In the genomic region with DNA sequence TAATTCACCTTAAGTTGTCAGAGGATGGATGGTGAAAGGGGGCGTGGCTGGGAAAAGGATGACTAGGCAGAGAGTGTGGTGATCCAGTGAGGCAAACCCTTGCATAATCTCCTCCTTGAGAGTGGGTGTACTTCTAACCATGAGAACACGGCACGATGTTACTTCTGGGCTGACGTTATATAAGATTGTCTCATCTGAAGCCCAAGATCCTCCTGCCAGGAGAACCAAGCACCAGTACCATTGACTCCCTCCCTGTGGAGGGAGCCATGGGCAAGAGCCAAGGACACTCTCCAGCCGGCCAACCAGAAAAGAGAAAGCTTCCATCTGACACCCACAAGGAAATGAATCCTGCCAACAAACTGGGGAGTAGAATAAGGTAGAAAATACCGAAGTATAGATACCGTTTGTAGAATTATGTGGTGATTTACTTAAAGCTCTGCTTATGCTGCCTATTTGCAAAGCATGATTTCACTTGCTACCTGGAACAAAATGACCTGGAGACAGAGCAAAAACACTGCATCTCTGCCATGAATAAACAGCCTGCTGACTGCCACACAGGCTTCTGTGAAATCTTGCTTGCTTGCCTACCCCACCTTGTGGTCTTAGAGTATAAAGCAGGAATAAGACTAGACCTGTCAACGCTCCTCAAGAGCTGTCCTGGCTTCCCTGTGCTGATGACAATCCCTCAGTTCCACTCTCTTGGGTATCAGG, we compare ENCODE assay signal across 10 mouse cellular contexts. TPM values are rescaled to one million over a fixed set of nuclear protein-coding genes. Genes with fewer than 3 reads are reported as not detected.
DNase-seq lines count a peak whose midpoint lies in the region; ATAC-seq and TF ChIP-seq lines count a peak whose summit lies in the region.
"Had no signal": no experiment of that assay in that cellular context is flagged by ENCODE, and none has a peak within 500 bp of the region (broad histone marks: within the 10 kb centered on the region; RNA-seq: fewer than 3 reads in every experiment).

No protein-coding gene starts in this region.

- H3K27ac ChIP-seq in liver, adult 2 months (replicated peaks; ENCODE audit: insufficient read depth, low read depth, low read length), result peak overlapping the region; percentile 26
- H3K27ac ChIP-seq in midbrain, postnatal 0 days (ENCODE audit: low read depth, low read length), result no peak overlapping the region

- no peak overlapping the region for H3K9ac ChIP-seq in liver, adult 2 months (ENCODE audit: low read depth, low read length)
- no peak overlapping the region for H3K9ac ChIP-seq in midbrain, postnatal 0 days (replicated peaks; ENCODE audit: low read length, poor library complexity, severe bottlenecking)

- intact Hi-C loops in heart, postnatal 10 days (cut with DNase I), result loop anchor here (5.0 kb wide), 1 partner anchor 751 kb away; no protein-coding TSS in a partner anchor

- H3K9me3 ChIP-seq in midbrain, postnatal 0 days (ENCODE audit: low read length), result no peaks in the 10 kb centered on the region

- 0 out of 2 replicates have a peak, but pooled peaks have one; percentile 38 for ATAC-seq in midbrain, postnatal 0 days (ENCODE audit: low FRiP score)

- H3K4me1 ChIP-seq in liver, adult 2 months (ENCODE audit: control insufficient read depth, insufficient read depth, low read length), result peaks cover 8% of the 10 kb centered on the region
- H3K4me1 ChIP-seq in midbrain, postnatal 0 days (ENCODE audit: insufficient read depth, low read length), result no peaks in the 10 kb centered on the region

- DNase-seq in liver, adult 2 months (ENCODE audit: extremely low read depth, low read depth, low spot score), result peak; percentile 68
- DNase-seq in liver, result no peak
- DNase-seq in cerebellum, adult 11-12 months, result peak; percentile 85
- DNase-seq in heart, postnatal 10 days, result peak; percentile 34 to 44
- DNase-seq in left cerebral cortex, adult 18-20 months (ENCODE audit: low spot score in 2 of 2), result peak; percentile 62 to 82
- DNase-seq in midbrain, postnatal 0 days (ENCODE audit: low spot score), result peak; percentile 78
- no peak for DNase-seq in natural killer cell, adult 2 months (ENCODE audit: low spot score in 2 of 2)
- no peak for DNase-seq in thymus, postnatal 36 days

- no peak for TF ChIP-seq POLR2A in liver, adult 2 months (IDR thresholded peaks at IDR 0.05; ENCODE audit: extremely low read depth, insufficient read depth, low read length)

- peak; percentile 35; the same call in 1 of the 2 replicates for TF ChIP-seq CTCF in liver, adult 2 months (IDR thresholded peaks at IDR 0.05; ENCODE audit: low read depth, low read length)
- peak; percentile 87 for TF ChIP-seq CTCF in midbrain, postnatal 0 days (IDR thresholded peaks at IDR 0.05)

- no peaks in the 10 kb centered on the region for H3K79me2 ChIP-seq in liver, adult 2 months (ENCODE audit: control insufficient read depth, insufficient read depth, low read length)

- WGBS in liver, adult 2 months, result 6% methylated on average over 8 of the region's 8 CpGs
- WGBS in midbrain, postnatal 0 days, result 42% methylated on average over 8 of the region's 8 CpGs

- no peak overlapping the region for H3K4me2 ChIP-seq in midbrain, postnatal 0 days (ENCODE audit: low read depth, low read length, poor library complexity, severe bottlenecking)

- no peaks in the 10 kb centered on the region for H3K36me3 ChIP-seq in liver, adult 2 months (ENCODE audit: control insufficient read depth, insufficient read depth, low read length)
- no peaks in the 10 kb centered on the region for H3K36me3 ChIP-seq in midbrain, postnatal 0 days (ENCODE audit: insufficient read depth, low read length)

- H3K4me3 ChIP-seq in liver, adult 2 months (ENCODE audit: insufficient read depth, low read depth, low read length), result peak overlapping the region; percentile 5; the same call in 1 of the 2 replicates
- no peak overlapping the region for H3K4me3 ChIP-seq in midbrain, postnatal 0 days (ENCODE audit: low read depth, low read length)
- H3K4me3 ChIP-seq: erythroblast, embryonic 14.5 days had no signal

- H3K27me3 ChIP-seq in liver, adult 2 months (ENCODE audit: control insufficient read depth, insufficient read depth, low read length), result no peaks in the 10 kb centered on the region
- no peaks in the 10 kb centered on the region for H3K27me3 ChIP-seq in midbrain, postnatal 0 days (ENCODE audit: insufficient read depth, low read length)

RNA-seq across cellular contexts. Expression of a gene that starts 6.3 kb away (rescaled TPM):
- total RNA-seq in liver, adult 2 months (2014; rRNA removed), result 1.0 TPM in 2 replicates
- 0.34 and 0.77 TPM in 2 replicates for polyA plus RNA-seq in liver, adult 2 months (2012; rRNA removed)
- total RNA-seq in heart, postnatal 10 days (2021), result under 1 TPM; 0.45 to 0.47 TPM
- 10 to 100 TPM; 23.3 to 29.6 TPM for total RNA-seq in left cerebral cortex, adult 18-20 months (2021)
- total RNA-seq in midbrain, postnatal 0 days (2014; rRNA removed), result 30.0 and 37.6 TPM in 2 replicates
- 26.1 and 30.9 TPM in 2 replicates for polyA plus RNA-seq in midbrain, postnatal 0 days (2015; fragmentation: Nextera tagmentation; extraction: Ambion mirVana)
- polyA plus RNA-seq: erythroblast, embryonic 14.5 days had no signal

RNA-seq across cellular contexts. Expression of a gene that starts 6.5 kb away (rescaled TPM):
- 511 and 549 TPM in 2 replicates for total RNA-seq in liver, adult 2 months (2014; rRNA removed)
- polyA plus RNA-seq in liver, adult 2 months (2012; rRNA removed), result 1,037 and 1,096 TPM in 2 replicates
- not detected for total RNA-seq in heart, postnatal 10 days (2021)
- 1 to 10 TPM; 3.3 to 5.0 TPM for total RNA-seq in left cerebral cortex, adult 18-20 months (2021)
- 0.71 TPM in 1 of 2 replicates, not detected in the other for total RNA-seq in midbrain, postnatal 0 days (2014; rRNA removed)
- 0.23 and 0.26 TPM in 2 replicates for polyA plus RNA-seq in midbrain, postnatal 0 days (2015; fragmentation: Nextera tagmentation; extraction: Ambion mirVana)
- polyA plus RNA-seq: erythroblast, embryonic 14.5 days had no signal

RNA-seq across cellular contexts. Expression of a gene that starts 17.0 kb away (rescaled TPM):
- 0.46 TPM in 1 of 2 replicates, not detected in the other for total RNA-seq in liver, adult 2 months (2014; rRNA removed)
- polyA plus RNA-seq in liver, adult 2 months (2012; rRNA removed), result 1.0 TPM in 1 of 2 replicates, not detected in the other
- total RNA-seq in heart, postnatal 10 days (2021), result 10 to 100 TPM; 19.6 to 23.6 TPM
- total RNA-seq in left cerebral cortex, adult 18-20 months (2021), result not detected
- not detected in 2 replicates for total RNA-seq in midbrain, postnatal 0 days (2014; rRNA removed)
- not detected in 2 replicates for polyA plus RNA-seq in midbrain, postnatal 0 days (2015; fragmentation: Nextera tagmentation; extraction: Ambion mirVana)
- polyA plus RNA-seq: erythroblast, embryonic 14.5 days; neural tube, embryonic 14.5 days had no signal

RNA-seq across cellular contexts. Expression of a gene that starts 19.3 kb away (rescaled TPM):
- not detected in 2 replicates for total RNA-seq in liver, adult 2 months (2014; rRNA removed)
- polyA plus RNA-seq in liver, adult 2 months (2012; rRNA removed), result not detected in 2 replicates
- not detected for total RNA-seq in heart, postnatal 10 days (2021)
- total RNA-seq in left cerebral cortex, adult 18-20 months (2021), result not detected
- total RNA-seq in midbrain, postnatal 0 days (2014; rRNA removed), result not detected in 2 replicates
- polyA plus RNA-seq in midbrain, postnatal 0 days (2015; fragmentation: Nextera tagmentation; extraction: Ambion mirVana), result 0.17 and 0.22 TPM in 2 replicates
- polyA plus RNA-seq: erythroblast, embryonic 14.5 days had no signal

RNA-seq across cellular contexts. Expression of a gene that starts 27.8 kb away (rescaled TPM):
- 0.60 and 1.4 TPM in 2 replicates for total RNA-seq in liver, adult 2 months (2014; rRNA removed)
- polyA plus RNA-seq in liver, adult 2 months (2012; rRNA removed), result not detected in 2 replicates
- not detected for total RNA-seq in heart, postnatal 10 days (2021)
- 1 to 10 TPM; 1.2 to 1.7 TPM for total RNA-seq in left cerebral cortex, adult 18-20 months (2021)
- 0.27 and 2.5 TPM in 2 replicates for total RNA-seq in midbrain, postnatal 0 days (2014; rRNA removed)
- polyA plus RNA-seq in midbrain, postnatal 0 days (2015; fragmentation: Nextera tagmentation; extraction: Ambion mirVana), result 0.20 TPM in 1 of 2 replicates, not detected in the other
- polyA plus RNA-seq: erythroblast, embryonic 14.5 days had no signal

Comparison
In these comparisons a context has a peak if more than half of its experiments do, and no peak if none do; other contexts are left out.
1. DNase-seq: peak in liver, adult 2 months (single experiment), cerebellum, adult 11-12 months (single experiment), heart, postnatal 10 days (2 of 2), left cerebral cortex, adult 18-20 months (2 of 2) and midbrain, postnatal 0 days (single experiment); none in liver (single experiment), natural killer cell, adult 2 months (0 of 2) and thymus, postnatal 36 days (0 of 2).
2. RNA of a gene that starts 6.3 kb away (total RNA-seq): 30.0 to 37.6 TPM in midbrain, postnatal 0 days and 23.3 to 29.6 TPM in left cerebral cortex, adult 18-20 months; 1.0 TPM in liver, adult 2 months and 0.45 to 0.47 TPM in heart, postnatal 10 days; every median in the first group is over 10 times any median in the second.
3. RNA of a gene that starts 6.5 kb away (total RNA-seq): 511 to 549 TPM in liver, adult 2 months; 3.3 to 5.0 TPM in left cerebral cortex, adult 18-20 months, 0.71 TPM in midbrain, postnatal 0 days and not detected in heart, postnatal 10 days; every median in the first group is over 10 times any median in the second.
4. RNA of a gene that starts 17.0 kb away (total RNA-seq): 19.6 to 23.6 TPM in heart, postnatal 10 days; 0.46 TPM in liver, adult 2 months, not detected in left cerebral cortex, adult 18-20 months and not detected in midbrain, postnatal 0 days; every median in the first group is over 10 times any median in the second.